Mouse (Mus musculus) stomach, embryonic 14.5 days (tissue): ENCODE data around the gene Gm10401. TPM values are rescaled to one million over a fixed set of nuclear protein-coding genes. Genes with fewer than 3 reads are reported as not detected.

Source experiments
- ATAC-seq: fragments of 200-750 bp; cut with Nextera tagmentation; 2 replicates; pipeline ENCODE4 v1.8.0; 2017; ENCODE audit warnings: low read depth, moderate TSS enrichment; ENCODE audit not compliant: insufficient number of reproducible peaks, insufficient read depth, low FRiP score
- H3K27ac ChIP-seq: fragments of 300-500 bp; sonication (generic); 2 replicates; pipeline ENCODE4 v1.5.1; 2014; ENCODE audit warnings: mild to moderate bottlenecking, low read length, moderate library complexity, mixed read lengths
- H3K27me3 ChIP-seq: fragments of 300-500 bp; sonication (generic); 2 replicates; pipeline ENCODE4 v1.6.1; 2014; ENCODE audit warnings: low read length, control low read depth, mixed read lengths; ENCODE audit not compliant: control insufficient read depth, insufficient read depth
- H3K36me3 ChIP-seq: fragments of 300-500 bp; sonication (generic); 2 replicates; pipeline ENCODE4 v1.6.1; 2014; ENCODE audit warnings: mild to moderate bottlenecking, control low read depth, low read length, moderate library complexity, mixed read lengths; ENCODE audit not compliant: control insufficient read depth, insufficient read depth
- H3K4me1 ChIP-seq: fragments of 300-500 bp; sonication (generic); 2 replicates; pipeline ENCODE4 v1.6.1; 2014; ENCODE audit warnings: low read length, control low read depth, mixed read lengths; ENCODE audit not compliant: control insufficient read depth, insufficient read depth
- H3K4me2 ChIP-seq: fragments of 300-500 bp; sonication (generic); replicated peaks from 2 replicates; pipeline ENCODE4 v1.6.1; 2014; ENCODE audit warnings: low read depth, low read length, control low read depth
- H3K4me3 ChIP-seq: fragments of 300-500 bp; sonication (generic); 2 replicates; pipeline ENCODE4 v1.5.1; 2014; ENCODE audit warnings: low read depth, low read length, control low read depth
- H3K9ac ChIP-seq: fragments of 300-500 bp; sonication (generic); replicated peaks from 2 replicates; pipeline ENCODE4 v1.6.1; 2014; ENCODE audit warnings: low read depth, mild to moderate bottlenecking, control low read depth, low read length, moderate library complexity, mixed read lengths
- H3K9me3 ChIP-seq: fragments of 300-500 bp; sonication (generic); 2 replicates; pipeline ENCODE4 v1.6.1; 2016; ENCODE audit warnings: low read depth, low read length, control low read depth; ENCODE audit not compliant: control insufficient read depth
- WGBS: fragments of 180-500 bp; shearing (Covaris S2); extraction: QIAGEN DNeasy Blood & Tissue Kit; methylation state at CpG from one replicate; pipeline ENCODE4 v1.1.7; 2014; 5-methylcytosine and 5-hydroxymethylcytosine counted together
- polyA plus RNA-seq: library from polyadenylated mRNA; unstranded; fragments of >200 nt; fragmentation: Nextera tagmentation; extraction: Ambion mirVana; gene quantifications from 2 replicates; pipeline ENCODE4 v1.2.1, GENCODE M21; 2014

Gm10401 gene
- polyA plus RNA-seq, 1 experiment from 2014 or later: 51.7 TPM

DNA sequence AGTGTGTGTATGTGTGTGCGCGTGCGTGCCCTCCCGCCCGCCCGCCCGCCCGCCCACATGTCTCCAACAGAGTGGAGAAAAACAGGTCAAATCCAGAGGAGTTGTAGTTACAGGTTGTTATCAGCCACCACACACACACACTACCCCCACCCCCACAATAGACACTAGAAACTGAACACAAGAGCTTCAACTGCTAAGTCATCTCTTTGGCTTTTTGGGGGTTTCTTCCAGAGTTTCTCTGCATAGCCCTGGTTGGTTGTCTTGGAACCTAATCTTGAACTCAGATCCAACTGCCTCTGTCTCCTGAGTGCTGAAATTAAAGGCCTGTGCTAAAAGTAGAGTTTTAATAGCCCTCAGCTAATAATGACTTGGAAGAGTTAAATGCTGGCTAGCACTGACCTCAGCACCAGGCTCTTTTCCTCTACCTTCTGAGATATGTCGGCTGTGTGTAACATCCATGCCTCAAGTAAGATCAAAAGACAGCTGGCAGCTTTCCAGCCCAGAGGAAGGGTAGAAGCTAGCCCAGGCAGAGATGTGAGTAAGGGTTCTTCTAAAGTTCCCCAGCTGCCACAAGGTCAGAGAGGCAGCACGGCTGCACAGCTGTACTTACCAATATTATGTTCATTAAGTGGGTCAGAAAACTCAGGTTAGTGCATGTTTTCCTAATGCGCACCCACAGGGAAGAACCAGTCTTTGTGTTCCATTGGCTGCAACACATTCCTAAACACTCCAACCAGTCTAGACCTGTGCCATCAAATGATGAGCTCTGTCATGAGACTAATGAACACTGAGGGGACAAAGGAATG, 26.8 kb downstream of the Gm10401 start:
- Histone ChIP-seq H3K27me3 (no peaks in the 10 kb centered on the region), H3K4me2 (no peak overlapping the region), H3K27ac (no peak overlapping the region), H3K4me3 (no peak overlapping the region), H3K36me3 (peaks cover 10% of the 10 kb centered on the region; the same call in 1 of the 2 replicates), H3K9me3 (no peaks in the 10 kb centered on the region), H3K4me1 (peaks cover 22% of the 10 kb centered on the region), H3K9ac (no peak overlapping the region)
- 78% methylated on average over 11 of the region's 11 CpGs for WGBS
- ATAC-seq: no peak; the same call in none of the 2 replicates

- H3K27ac ChIP-seq: no peak overlapping the region
- no peak overlapping the region for H3K4me3 ChIP-seq
- peaks cover 22% of the 10 kb centered on the region for H3K4me1 ChIP-seq
- H3K36me3 ChIP-seq: peaks cover 6% of the 10 kb centered on the region; the same call in 1 of the 2 replicates
- no peak for ATAC-seq
- H3K9me3 ChIP-seq: no peaks in the 10 kb centered on the region
- no peak overlapping the region for H3K9ac ChIP-seq
- H3K27me3 ChIP-seq: no peaks in the 10 kb centered on the region
- WGBS: 99% methylated on average over 2 of the region's 2 CpGs
- H3K4me2 ChIP-seq: no peak overlapping the region
Measured at GRCm38 (mm10) chr5:115070457-115070856, 27.6 kb downstream of the Gm10401 start.

DNA sequence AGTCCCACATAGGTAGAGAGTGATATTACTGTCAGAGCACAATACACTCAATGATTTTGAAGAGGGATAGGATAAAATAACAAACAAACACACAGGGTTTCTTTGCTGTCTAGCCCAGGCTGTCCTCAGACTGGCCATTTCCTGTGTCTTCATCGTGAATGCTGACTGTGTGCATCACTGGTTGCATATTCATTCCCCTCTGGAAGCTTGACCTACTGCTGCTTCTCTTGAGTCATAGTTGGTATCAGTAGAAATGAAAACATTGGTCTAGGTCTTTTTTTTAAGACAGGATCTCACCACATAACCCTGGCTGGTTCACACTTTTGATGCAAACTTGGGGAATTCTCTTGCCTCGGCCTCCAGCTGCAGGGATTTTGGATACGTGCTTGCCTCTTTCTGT, 28.5 kb downstream of the Gm10401 start:
- H3K4me3 ChIP-seq: no peak overlapping the region
- H3K27ac ChIP-seq: no peak overlapping the region
- H3K4me2 ChIP-seq: no peak overlapping the region
- no peak overlapping the region for H3K9ac ChIP-seq
- H3K4me1 ChIP-seq: peaks cover 22% of the 10 kb centered on the region
- H3K27me3 ChIP-seq: no peaks in the 10 kb centered on the region
- H3K36me3 ChIP-seq: no peaks in the 10 kb centered on the region; the same call in 1 of the 2 replicates
- 79% methylated on average over 3 of the region's 3 CpGs for WGBS
- no peaks in the 10 kb centered on the region for H3K9me3 ChIP-seq
- no peak for ATAC-seq

GRCm38 (mm10) chr5:115068671-115069421, 29.2 kb downstream of the Gm10401 start:
- no peak overlapping the region for H3K9ac ChIP-seq
- H3K4me3 ChIP-seq: no peak overlapping the region
- H3K27me3 ChIP-seq: no peaks in the 10 kb centered on the region
- no peak overlapping the region for H3K4me2 ChIP-seq
- peaks cover 22% of the 10 kb centered on the region for H3K4me1 ChIP-seq
- no peak overlapping the region for H3K27ac ChIP-seq
- WGBS: 81% methylated on average over 11 of the region's 11 CpGs
- no peaks in the 10 kb centered on the region for H3K9me3 ChIP-seq
- H3K36me3 ChIP-seq: peaks cover 6% of the 10 kb centered on the region; the same call in 1 of the 2 replicates
- ATAC-seq: no peak

- Histone ChIP-seq H3K4me2 (no peak overlapping the region), H3K4me1 (peaks cover 9% of the 10 kb centered on the region; the same call in 1 of the 2 replicates), H3K36me3 (peaks cover 11% of the 10 kb centered on the region; the same call in 1 of the 2 replicates), H3K27me3 (no peaks in the 10 kb centered on the region), H3K4me3 (no peak overlapping the region), H3K27ac (no peak overlapping the region), H3K9me3 (no peaks in the 10 kb centered on the region), H3K9ac (no peak overlapping the region)
- ATAC-seq: no peak
- 63% methylated on average over 4 of the region's 4 CpGs for WGBS
Measured at GRCm38 (mm10) chr5:115066245-115066644, 31.9 kb downstream of the Gm10401 start.

DNA sequence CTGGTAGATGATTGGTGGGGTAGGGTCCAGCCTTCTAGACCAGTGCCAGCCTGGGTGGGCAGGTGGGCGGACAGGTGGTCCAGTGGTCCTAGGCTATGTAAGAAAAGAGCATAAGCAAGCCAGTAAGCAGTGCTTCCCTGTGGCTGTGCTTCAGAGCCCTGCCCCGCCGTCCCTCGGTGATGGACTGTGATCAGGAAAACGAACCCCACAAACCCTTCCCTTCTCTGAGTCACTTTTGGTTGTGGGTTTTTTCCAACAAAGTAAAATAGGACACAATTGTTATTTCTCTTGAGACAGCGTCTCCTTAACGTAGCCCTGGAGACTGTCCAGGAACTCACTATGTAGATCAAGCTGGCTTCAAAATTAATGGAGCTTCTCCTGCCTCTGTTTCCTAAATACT, 34.7 kb downstream of the Gm10401 start:
- 95% methylated on average over 7 of the region's 7 CpGs for WGBS
- Histone ChIP-seq H3K9me3 (no peaks in the 10 kb centered on the region), H3K27ac (no peak overlapping the region), H3K4me3 (no peak overlapping the region), H3K4me1 (0 out of 2 replicates have a peak, but pooled peaks cover 2% of the 10 kb centered on the region), H3K4me2 (no peak overlapping the region), H3K27me3 (no peaks in the 10 kb centered on the region), H3K36me3 (peaks cover 11% of the 10 kb centered on the region; the same call in 1 of the 2 replicates), H3K9ac (no peak overlapping the region)
- no peak for ATAC-seq

DNA sequence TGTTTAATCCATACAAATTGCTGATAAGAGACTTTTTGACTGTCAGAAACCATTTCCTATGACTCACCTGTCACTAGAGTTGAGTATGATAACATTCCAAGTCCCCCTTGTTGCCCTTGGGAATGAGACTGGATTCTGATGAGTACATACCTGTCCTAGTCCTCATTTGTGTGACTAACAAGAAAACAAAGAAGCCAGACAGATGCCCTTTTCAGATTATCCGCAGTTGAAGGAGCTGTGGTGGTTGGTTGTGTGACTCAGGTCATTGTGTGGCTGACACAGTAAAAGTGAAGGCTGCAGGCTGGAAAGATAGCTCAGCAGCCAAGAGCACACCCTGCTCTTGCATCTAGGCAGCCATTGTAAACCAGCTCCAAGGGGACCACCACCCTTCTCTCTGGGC, 35.5 kb downstream of the Gm10401 start:
- H3K36me3 ChIP-seq: peaks cover 11% of the 10 kb centered on the region; the same call in 1 of the 2 replicates
- no peak overlapping the region for H3K27ac ChIP-seq
- H3K4me3 ChIP-seq: no peak overlapping the region
- WGBS: 88% methylated on average over 1 of the region's 1 CpGs
- ATAC-seq: no peak
- no peaks in the 10 kb centered on the region for H3K4me1 ChIP-seq
- H3K27me3 ChIP-seq: no peaks in the 10 kb centered on the region
- H3K9me3 ChIP-seq: no peaks in the 10 kb centered on the region
- H3K9ac ChIP-seq: no peak overlapping the region
- H3K4me2 ChIP-seq: no peak overlapping the region

DNA sequence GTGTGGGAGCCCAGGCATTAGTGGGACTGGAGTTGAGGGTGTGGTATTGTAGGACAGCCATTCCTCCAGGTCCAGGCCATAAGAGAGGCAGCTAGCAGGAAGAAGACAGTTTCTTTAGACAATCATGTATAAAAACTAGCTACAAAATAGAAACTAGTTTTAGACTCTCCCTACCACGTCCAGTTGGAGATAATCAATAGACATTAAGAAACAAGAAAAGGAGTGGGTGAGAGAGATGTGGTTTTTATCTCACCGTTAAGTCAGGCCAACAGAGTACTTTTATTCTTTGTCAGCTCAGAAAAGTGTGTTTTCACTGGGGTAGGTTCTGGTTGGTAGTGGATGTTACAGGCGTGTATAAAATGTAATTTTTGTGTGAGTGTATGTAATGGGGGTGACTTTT, 37.1 kb downstream of the Gm10401 start:
- Histone ChIP-seq H3K27ac (no peak overlapping the region), H3K9me3 (no peaks in the 10 kb centered on the region), H3K4me2 (no peak overlapping the region), H3K9ac (no peak overlapping the region), H3K27me3 (no peaks in the 10 kb centered on the region), H3K4me3 (no peak overlapping the region), H3K36me3 (peaks cover 11% of the 10 kb centered on the region; the same call in 1 of the 2 replicates), H3K4me1 (no peaks in the 10 kb centered on the region)
- ATAC-seq: no peak
- 80% methylated on average over 3 of the region's 3 CpGs for WGBS
